Mouse (Mus musculus) C2C12 (cell line): ENCODE measurements at regions not wholly inside any gene's neighbourhood (a gene's known extent, or its start where the extent isn't known, plus 50 kb on each side); places are given as distances from the start of the nearest gene placed in this dataset.
A peak's percentile ranks its signal among the peaks of the same experiment; 100 is the strongest.

Source experiments
- H3K27me3 ChIP-seq: one replicate; pipeline ENCODE4 v1.6.1; 2011; ENCODE audit not compliant: control insufficient read depth, insufficient read depth, insufficient read length
- H3K36me3 ChIP-seq: one replicate; pipeline ENCODE4 v1.6.1; 2011; ENCODE audit not compliant: control insufficient read depth, insufficient read depth
- H3K4me3 ChIP-seq: one replicate; pipeline ENCODE4 v1.5.1; 2011; ENCODE audit warnings: mild to moderate bottlenecking, control low read depth; ENCODE audit not compliant: poor library complexity, insufficient read depth, severe bottlenecking
- H3K79me2 ChIP-seq: one replicate; pipeline ENCODE4 v1.6.1; 2011; ENCODE audit not compliant: control insufficient read depth, insufficient read depth
- H3K79me3 ChIP-seq: one replicate; pipeline ENCODE4 v1.6.1; 2011; ENCODE audit warnings: low read depth, control low read depth
- H3ac ChIP-seq: one replicate; pipeline ENCODE3; 2011; ENCODE audit warnings: low read depth; ENCODE audit not compliant: control insufficient read depth, insufficient read length
- CEBPB ChIP-seq: IDR thresholded peaks from one replicate; pipeline ENCODE4 v1.6.1; 2011; ENCODE audit warnings: low read depth, mild to moderate bottlenecking, control low read depth, moderate library complexity
- CTCF ChIP-seq: IDR thresholded peaks from one replicate; pipeline ENCODE4 v1.5.1; 2011; ENCODE audit not compliant: control insufficient read depth, insufficient read depth, insufficient read length
- FOSL1 ChIP-seq: IDR thresholded peaks from one replicate; pipeline ENCODE4 v1.8.0; 2011; ENCODE audit warnings: mild to moderate bottlenecking, low read length; ENCODE audit not compliant: poor library complexity, insufficient read depth, severe bottlenecking
- MAX ChIP-seq: IDR thresholded peaks from one replicate; pipeline ENCODE4 v1.6.1; 2011; ENCODE audit warnings: mild to moderate bottlenecking, control low read depth
- MYOD1 ChIP-seq: IDR thresholded peaks from one replicate; pipeline ENCODE4 v1.6.1; 2011; ENCODE audit warnings: low read depth; ENCODE audit not compliant: control insufficient read depth, insufficient read length
- MYOG ChIP-seq: IDR thresholded peaks from one replicate; pipeline ENCODE4 v1.6.1; 2011; ENCODE audit not compliant: control insufficient read depth, insufficient read length; ENCODE audit errors: extremely low read depth
- USF1 ChIP-seq: IDR thresholded peaks from one replicate; pipeline ENCODE4 v1.6.1; 2011; ENCODE audit warnings: low read depth, mild to moderate bottlenecking, control low read depth, moderate library complexity

GRCm38 (mm10) chr2:80231891-80232290 is 60.4 kb upstream of the Prdx6b start:
- Histone ChIP-seq H3K79me2 (no peaks in the 10 kb centered on the region), H3K79me3 (no peaks in the 10 kb centered on the region), H3K36me3 (no peaks in the 10 kb centered on the region), H3ac (no peak overlapping the region), H3K27me3 (no peaks in the 10 kb centered on the region), H3K4me3 (no peak overlapping the region)
- no peak for TF ChIP-seq FOSL1
- TF ChIP-seq MYOD1 = no peak
- no peak for TF ChIP-seq CEBPB
- no peak for TF ChIP-seq MYOG
- no peak for TF ChIP-seq MAX
- TF ChIP-seq CTCF = no peak
- TF ChIP-seq USF1 = no peak

- TF ChIP-seq MYOD1 (no peak), USF1 (no peak), CTCF (no peak), FOSL1 (no peak), MAX (no peak), MYOG (no peak)
- no peaks in the 10 kb centered on the region for H3K27me3 ChIP-seq
- no peak overlapping the region for H3K4me3 ChIP-seq
- H3ac ChIP-seq = no peak overlapping the region
- no peaks in the 10 kb centered on the region for H3K79me3 ChIP-seq
- no peaks in the 10 kb centered on the region for H3K79me2 ChIP-seq
- no peaks in the 10 kb centered on the region for H3K36me3 ChIP-seq
Measured at GRCm38 (mm10) chr2:80205074-80205727, 75.9 kb upstream of the Pde1a start.

GRCm38 (mm10) chr2:80203486-80203885 is 74.2 kb upstream of the Pde1a start:
- H3K79me2 ChIP-seq = no peaks in the 10 kb centered on the region
- H3K27me3 ChIP-seq = no peaks in the 10 kb centered on the region
- no peak overlapping the region for H3ac ChIP-seq
- H3K4me3 ChIP-seq = no peak overlapping the region
- H3K79me3 ChIP-seq = no peaks in the 10 kb centered on the region
- H3K36me3 ChIP-seq = no peaks in the 10 kb centered on the region
- TF ChIP-seq CEBPB = no peak
- TF ChIP-seq MYOG = no peak
- TF ChIP-seq USF1 = no peak
- TF ChIP-seq CTCF = no peak
- no peak for TF ChIP-seq MYOD1
- no peak for TF ChIP-seq FOSL1
- TF ChIP-seq MAX = no peak

DNA sequence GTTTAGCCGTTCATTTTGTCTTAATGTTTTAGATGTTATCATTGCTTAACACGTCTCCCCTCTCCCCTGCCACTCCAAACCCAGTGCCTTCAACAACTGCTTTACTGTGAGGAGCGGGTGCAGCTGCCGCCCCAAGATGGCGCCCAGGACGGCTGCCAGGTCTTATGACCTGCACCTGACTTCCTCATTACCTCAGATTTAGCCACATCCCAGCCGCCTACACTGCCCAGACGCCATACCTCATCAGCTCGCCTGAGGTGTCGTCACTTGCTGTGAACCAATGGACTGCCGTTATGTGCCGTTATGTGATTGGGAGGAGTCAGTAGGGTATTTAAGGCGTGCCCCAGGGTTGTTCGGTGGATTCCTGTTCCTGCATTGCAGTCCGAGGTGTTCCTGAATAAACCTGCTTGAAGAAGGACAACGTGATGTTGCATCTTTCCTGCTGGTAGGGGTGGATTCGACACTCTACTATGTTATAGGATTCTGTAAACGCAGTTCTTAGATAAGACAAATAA is 66.7 kb upstream of the Pde1a start:
- Histone ChIP-seq H3K27me3 (no peaks in the 10 kb centered on the region), H3K79me2 (no peaks in the 10 kb centered on the region), H3K36me3 (no peaks in the 10 kb centered on the region), H3K4me3 (no peak overlapping the region), H3K79me3 (no peaks in the 10 kb centered on the region), H3ac (no peak overlapping the region)
- TF ChIP-seq FOSL1 = no peak
- no peak for TF ChIP-seq MYOG
- TF ChIP-seq MAX = no peak
- no peak for TF ChIP-seq USF1
- TF ChIP-seq CTCF = no peak
- no peak for TF ChIP-seq CEBPB
- TF ChIP-seq MYOD1 = no peak

- H3K27me3 ChIP-seq = no peaks in the 10 kb centered on the region
- H3ac ChIP-seq = no peak overlapping the region
- H3K4me3 ChIP-seq = no peak overlapping the region
- H3K79me2 ChIP-seq = no peaks in the 10 kb centered on the region
- TF ChIP-seq FOSL1 = peak; percentile 12
- TF ChIP-seq CTCF = no peak
- no peaks in the 10 kb centered on the region for H3K79me3 ChIP-seq
- H3K36me3 ChIP-seq = no peaks in the 10 kb centered on the region
Measured at GRCm38 (mm10) chr2:80188374-80188773, 59.1 kb upstream of the Pde1a start.

DNA sequence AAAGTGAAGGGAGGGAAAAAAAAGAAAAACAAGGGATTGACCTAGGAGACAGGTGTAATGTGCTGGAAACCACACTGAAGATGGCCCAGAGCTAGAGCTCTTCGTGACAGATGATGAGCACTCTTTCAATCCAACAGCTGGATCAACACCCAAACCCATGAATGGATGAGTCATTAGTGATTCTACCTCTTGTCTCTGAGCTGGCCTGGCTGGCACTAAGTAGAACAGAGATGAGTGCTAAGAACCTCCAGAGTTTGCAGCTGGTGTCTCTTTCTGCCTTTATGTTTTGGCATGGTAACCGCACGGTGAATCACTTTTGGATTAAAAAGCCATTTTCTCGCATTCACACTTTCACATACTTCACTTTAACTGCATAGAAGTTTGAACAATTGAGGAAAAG is 57.6 kb upstream of the Pde1a start:
- Histone ChIP-seq H3K79me2 (no peaks in the 10 kb centered on the region), H3ac (no peak overlapping the region), H3K4me3 (no peak overlapping the region), H3K27me3 (no peaks in the 10 kb centered on the region), H3K36me3 (no peaks in the 10 kb centered on the region), H3K79me3 (no peaks in the 10 kb centered on the region)
- TF ChIP-seq CTCF (no peak), MYOD1 (peak; percentile 99), FOSL1 (peak; percentile 10)
